Mouse (Mus musculus): Measurements from ENCODE around the gene Fbxo7.

The Fbxo7 gene

DNA sequence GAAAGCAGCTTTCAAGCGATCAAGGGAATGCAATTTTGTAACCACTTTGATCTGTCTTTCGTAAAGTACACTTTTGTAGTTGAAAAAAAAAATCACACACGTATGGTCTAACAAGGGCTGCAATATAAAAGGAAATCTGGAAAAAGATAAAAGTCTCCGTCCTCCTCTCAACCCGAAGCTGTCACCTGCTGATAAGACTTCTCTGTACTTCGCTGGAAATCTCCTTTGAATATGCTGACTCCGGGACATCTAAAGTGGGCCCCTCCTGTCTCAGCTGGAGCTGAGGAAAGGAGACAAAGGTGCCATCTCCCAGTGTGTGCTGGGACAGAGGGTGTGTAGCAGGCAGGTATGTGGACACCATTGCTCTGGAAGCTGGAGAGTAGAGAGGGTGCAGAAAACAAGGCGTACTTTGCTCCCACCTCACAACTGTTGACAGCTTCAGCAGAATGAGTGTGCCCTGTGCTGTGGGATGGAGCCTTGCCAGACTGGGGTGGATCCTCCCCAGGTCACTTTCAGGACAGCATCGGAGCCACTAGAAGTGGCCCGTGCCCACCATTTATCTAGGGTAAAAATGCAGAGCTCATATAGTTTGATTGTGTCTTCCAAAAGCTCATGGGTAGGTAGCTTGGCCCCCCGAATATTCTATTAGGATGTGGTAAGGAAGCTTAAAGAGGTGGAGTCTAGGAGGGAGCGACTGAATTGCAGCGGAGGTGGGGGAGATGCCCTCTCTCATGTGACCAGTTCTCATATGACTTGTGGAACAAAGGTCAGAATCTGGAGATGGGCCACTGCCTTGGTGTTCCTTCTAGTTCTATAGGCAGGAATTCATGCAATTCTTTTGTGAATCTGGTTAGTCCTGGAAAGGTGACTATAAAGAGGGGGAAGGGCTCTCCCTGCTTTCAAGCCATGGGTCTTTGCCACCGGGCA, 71.6 kb downstream of the Fbxo7 start:
- DNase-seq = peak; percentile 66

DNA sequence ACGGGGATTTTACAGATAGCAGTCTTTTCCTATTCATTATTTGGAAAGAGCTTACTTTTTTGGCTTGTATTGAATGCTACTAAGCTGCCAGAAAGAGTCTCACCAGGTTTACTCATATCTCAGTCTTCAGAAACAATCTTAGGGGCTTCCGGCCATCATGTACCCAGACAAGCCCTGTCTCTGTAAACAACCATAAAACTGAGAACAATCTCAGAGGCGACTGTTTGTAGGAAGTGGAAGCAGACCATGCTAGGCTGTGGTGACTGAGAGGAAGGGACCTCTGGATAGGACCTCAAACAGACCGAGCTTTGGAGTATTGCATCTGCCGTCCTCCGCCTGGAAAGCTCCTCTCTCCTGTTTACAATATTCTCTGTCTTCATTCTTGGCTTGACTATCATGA, 76.6 kb downstream of the Fbxo7 start:
- no peak for DNase-seq

DNA sequence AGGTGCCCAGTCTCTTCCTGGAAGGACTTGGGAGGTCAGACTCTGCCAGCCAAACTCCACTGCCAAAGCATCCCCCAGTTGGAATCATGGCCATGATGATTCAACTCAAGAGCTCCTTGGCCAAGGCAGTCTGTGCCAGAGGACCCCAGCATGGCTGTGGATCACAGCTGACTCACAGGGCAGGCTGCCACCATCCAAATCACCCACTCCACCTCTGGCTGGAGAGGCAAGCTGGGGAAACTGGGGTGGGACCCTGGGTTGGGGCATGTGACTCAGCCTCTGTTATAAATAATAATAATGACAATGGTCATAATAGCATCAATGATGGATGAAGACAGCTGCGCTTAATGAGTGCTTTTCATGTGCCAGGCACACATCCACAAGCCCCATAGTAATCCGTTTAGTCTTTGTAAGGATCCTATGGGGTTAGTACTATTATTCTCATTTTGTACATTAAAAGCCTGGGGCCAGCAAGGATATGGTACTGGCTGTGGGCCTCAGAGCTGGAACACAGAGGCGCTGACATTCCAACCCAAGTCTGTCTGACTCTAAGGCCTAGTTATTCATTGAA, 78.6 kb downstream of the Fbxo7 start:
- DNase-seq = no peak

Data from kidney, adult 18-20 months (tissue).